8 mouse cellular contexts compared by ENCODE assay signal in the genomic region with DNA sequence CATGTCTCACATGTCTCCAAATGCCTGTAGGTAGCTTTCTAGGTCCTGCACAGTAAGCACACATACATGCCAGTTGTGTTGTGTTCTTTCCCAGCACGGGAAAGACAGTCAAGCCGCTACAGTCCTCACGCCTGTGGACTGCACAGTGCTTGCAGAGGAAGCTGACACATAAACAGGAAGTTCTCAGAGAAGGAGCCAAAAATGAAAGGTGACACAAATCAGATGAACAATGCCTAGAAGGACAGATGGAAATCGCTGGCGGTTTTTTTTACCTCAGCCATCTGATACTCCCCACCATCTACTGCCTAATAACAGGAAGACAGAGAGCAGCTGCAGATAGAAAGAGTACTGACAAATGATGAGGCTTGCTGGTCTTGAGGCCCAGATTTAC. TPM values are rescaled to one million over a fixed set of nuclear protein-coding genes. Genes with fewer than 3 reads are reported as not detected.
DNase-seq lines count a peak whose midpoint lies in the region; ATAC-seq lines count a peak whose summit lies in the region.

A gene (minus strand): TSS at position 151 of the 391 bp plus-strand sequence.

- H3K9me3 ChIP-seq in heart, embryonic 10.5 days = no peaks in the 10 kb centered on the region
- H3K9me3 ChIP-seq in liver, embryonic 11.5 days (ENCODE audit: control insufficient read depth, low read length) = no peaks in the 10 kb centered on the region

- H3K4me1 ChIP-seq in heart, embryonic 10.5 days = peaks cover 9% of the 10 kb centered on the region; the same call in 1 of the 2 replicates
- H3K4me1 ChIP-seq in liver, embryonic 11.5 days (replicated peaks; ENCODE audit: control insufficient read depth, insufficient read depth, low read length) = peaks cover 13% of the 10 kb centered on the region

- peak within 1 kb of the TSS; percentile 99 for H3K27ac ChIP-seq in heart, embryonic 10.5 days
- peak within 1 kb of the TSS; percentile 99 for H3K27ac ChIP-seq in liver, embryonic 11.5 days (ENCODE audit: low read depth, low read length)

- peak within 1 kb of the TSS; percentile 99 for H3K4me3 ChIP-seq in heart, embryonic 10.5 days
- peak within 1 kb of the TSS; percentile 89 for H3K4me3 ChIP-seq in liver, embryonic 11.5 days (ENCODE audit: low read depth, low read length)

- 38% methylated on average over 5 of the region's 5 CpGs for WGBS in heart, embryonic 10.5 days
- 19% methylated on average over 5 of the region's 5 CpGs for WGBS in liver, embryonic 11.5 days

- peak within 1 kb of the TSS; percentile 80 for H3K9ac ChIP-seq in liver, embryonic 11.5 days (ENCODE audit: low read depth, low read length)

- no peaks in the 10 kb centered on the region for H3K27me3 ChIP-seq in heart, embryonic 10.5 days (ENCODE audit: insufficient read depth, poor library complexity, severe bottlenecking)
- H3K27me3 ChIP-seq in liver, embryonic 11.5 days (replicated peaks; ENCODE audit: control insufficient read depth, insufficient read depth, low read length) = no peaks in the 10 kb centered on the region

- peak within 1 kb of the TSS; percentile 94 for H3K4me2 ChIP-seq in liver, embryonic 11.5 days

- H3K36me3 ChIP-seq in heart, embryonic 10.5 days = no peaks in the 10 kb centered on the region
- no peaks in the 10 kb centered on the region for H3K36me3 ChIP-seq in liver, embryonic 11.5 days (ENCODE audit: control insufficient read depth, insufficient read depth, low read length)

- ATAC-seq in frontal cortex, adult (ENCODE audit: low TSS enrichment) = no peak
- no peak for ATAC-seq in liver, embryonic 11.5 days (replicated peaks; ENCODE audit: low FRiP score)
- peak; percentile 59 for ATAC-seq in monocyte, adult 5-6 weeks (replicated peaks; ENCODE audit: insufficient number of reproducible peaks, low FRiP score, low TSS enrichment, poor library complexity, severe bottlenecking)

- no peak for DNase-seq in frontal cortex, adult 2 months (ENCODE audit: extremely low spot score in 1 of 2, low spot score in 1 of 2)
- DNase-seq in embryo, embryonic 11 days = peak; percentile 23
- no peak for DNase-seq in heart, embryonic 10.5 days (ENCODE audit: low spot score)
- peak; percentile 73 for DNase-seq in kidney, adult 9 months
- no peak for DNase-seq in liver, embryonic 11.5 days (ENCODE audit: low spot score)
- peak; percentile 73 for DNase-seq in thymus, postnatal 25 days

RNA-seq across cellular contexts. Expression of the gene that starts here (rescaled TPM):
- polyA plus RNA-seq in frontal cortex, adult 2 months (2012; rRNA removed) = 17.7 and 18.0 TPM in 2 replicates
- polyA plus RNA-seq in heart, embryonic 10.5 days (2016; fragmentation: Nextera tagmentation; extraction: Ambion mirVana) = 11.1 and 12.4 TPM in 2 replicates
- 9.6 and 11.5 TPM in 2 replicates for polyA plus RNA-seq in liver, embryonic 11.5 days (2014; fragmentation: Nextera tagmentation; extraction: Ambion mirVana)
- total RNA-seq in monocyte, adult 5-6 weeks (2017) = 68.1 to 199 TPM (median 82.2 TPM) in 3 replicates

Comparison
In these comparisons a context has a peak if more than half of its experiments do, and no peak if none do; other contexts are left out.
1. DNase-seq: peak in embryo, embryonic 11 days (single experiment), kidney, adult 9 months (single experiment) and thymus, postnatal 25 days (single experiment); none in frontal cortex, adult 2 months (0 of 2), heart, embryonic 10.5 days (single experiment) and liver, embryonic 11.5 days (single experiment).